Comparison of ENCODE assay signal across 8 mouse cellular contexts in genomic region chr13:30603936-30604335, GRCm38 (mm10). TPM values are rescaled to one million over a fixed set of nuclear protein-coding genes. Genes with fewer than 3 reads are reported as not detected.
DNase-seq lines count a peak whose midpoint lies in the region; TF ChIP-seq lines count a peak whose summit lies in the region.

No protein-coding gene starts in this region.

- TF ChIP-seq CTCF in C2C12 (IDR thresholded peaks at IDR 0.05; ENCODE audit: control insufficient read depth, insufficient read depth, insufficient read length) = peak; percentile 67

- peak; percentile 18 for DNase-seq in embryo, embryonic 10 days (ENCODE audit: low spot score)
- no peak for DNase-seq in embryo, embryonic 11 days
- DNase-seq in frontal cortex, postnatal 14 days (ENCODE audit: low spot score in 2 of 2) = peak; percentile 25 to 51
- peak; percentile 38 to 62 for DNase-seq in left cerebral cortex, postnatal 14 days (ENCODE audit: low spot score in 2 of 2)
- no peak for DNase-seq in ovary, adult 18-20 months (ENCODE audit: low spot score)
- DNase-seq in kidney, adult 18-20 months = no peak
- DNase-seq in lung, postnatal 14 days = no peak

- H3K27me3 ChIP-seq in C2C12 (ENCODE audit: control insufficient read depth, insufficient read depth, insufficient read length) = no peaks in the 10 kb centered on the region

- no peak overlapping the region for H3ac ChIP-seq in C2C12 (ENCODE audit: control insufficient read depth, insufficient read length, low read depth)

- intact Hi-C loops in left cerebral cortex, postnatal 14 days (cut with DNase I) = loop anchor here (5.0 kb wide), 1 partner anchor 58 kb away; no protein-coding TSS in a partner anchor

- no peaks in the 10 kb centered on the region for H3K79me3 ChIP-seq in C2C12 (ENCODE audit: low read depth)

- no peaks in the 10 kb centered on the region for H3K79me2 ChIP-seq in C2C12 (ENCODE audit: control insufficient read depth, insufficient read depth)

- no peak overlapping the region for H3K4me3 ChIP-seq in C2C12 (ENCODE audit: insufficient read depth, poor library complexity, severe bottlenecking)

- H3K36me3 ChIP-seq in C2C12 (ENCODE audit: control insufficient read depth, insufficient read depth) = no peaks in the 10 kb centered on the region

TF ChIP-seq in C2C12, 6 proteins besides CTCF, POLR2A, EP300 and RAD21:
- TF ChIP-seq CEBPB (IDR thresholded peaks at IDR 0.05; ENCODE audit: low read depth) (no peak), MYOG (IDR thresholded peaks at IDR 0.05; ENCODE audit: control insufficient read depth, extremely low read depth, insufficient read length) (no peak), FOSL1 (IDR thresholded peaks at IDR 0.05; ENCODE audit: insufficient read depth, low read length, poor library complexity, severe bottlenecking) (no peak), MYOD1 (IDR thresholded peaks at IDR 0.05; ENCODE audit: control insufficient read depth, insufficient read length, low read depth) (peak; percentile 12), USF1 (IDR thresholded peaks at IDR 0.05; ENCODE audit: low read depth) (no peak), MAX (IDR thresholded peaks at IDR 0.05) (peak; percentile 29)

RNA-seq across cellular contexts. Expression of gene Dusp22, which starts 55.9 kb away (rescaled TPM):
- polyA plus RNA-seq in C2C12 (2012; fragmentation: generic; extraction: Trizol) = 4.5 TPM
- 10 to 100 TPM; 34.7 to 37.0 TPM for total RNA-seq in left cerebral cortex, postnatal 14 days (2021)

RNA-seq across cellular contexts. Expression of gene Uqcrfs1, which starts 58.8 kb away (rescaled TPM):
- 160 TPM for polyA plus RNA-seq in C2C12 (2012; fragmentation: generic; extraction: Trizol)
- 100 to 1,000 TPM; 165 to 176 TPM for total RNA-seq in left cerebral cortex, postnatal 14 days (2021)

Comparison
In these comparisons a context has a peak if more than half of its experiments do, and no peak if none do; other contexts are left out.
1. DNase-seq: peak in embryo, embryonic 10 days (single experiment), frontal cortex, postnatal 14 days (2 of 2) and left cerebral cortex, postnatal 14 days (2 of 2); none in embryo, embryonic 11 days (single experiment), ovary, adult 18-20 months (single experiment), kidney, adult 18-20 months (single experiment) and lung, postnatal 14 days (single experiment).